Mouse (Mus musculus) lung, postnatal 0 days (tissue): ENCODE results near the gene Idh2.

Experiments
- CTCF ChIP-seq: IDR thresholded peaks from 2 replicates; pipeline ENCODE4 v1.5.1; 2016; ENCODE audit warnings: antibody characterized with exemption, mild to moderate bottlenecking
- EP300 ChIP-seq: IDR thresholded peaks from 2 replicates; pipeline ENCODE4 v1.6.1; 2016; ENCODE audit warnings: antibody characterized with exemption, mild to moderate bottlenecking, control low read depth

- no peak for TF ChIP-seq CTCF
- no peak for TF ChIP-seq EP300
Measured at GRCm38 (mm10) chr7:80063902-80064736, 51.1 kb downstream of the Idh2 start.
